Mouse (Mus musculus) left cerebral cortex, postnatal 25 days (tissue): ENCODE results near the gene Gm27235. TPM values are rescaled to one million over a fixed set of nuclear protein-coding genes. Genes with fewer than 3 reads are reported as not detected.
"Not testable (repeated sequence)": the region's sequence is repeated elsewhere in the genome, so short reads cannot be mapped to it uniquely, and the experiment has no call there.

Experiments used
- DNase-seq, 2 experiments: peaks; one replicate each; pipeline ENCODE4 v3.0.0; 2022; ENCODE audit warnings: low spot score in 2 of 2, mixed read lengths in 1 of 2
- intact Hi-C: fragments of 180-260 bp; cut with DNase I; formaldehyde crosslinking; loops from one replicate; pipeline ENCODE4 v1.15.1; 2025
- total RNA-seq, 2 experiments: library from RNA; stranded (reverse); gene quantifications; 2 replicates each; pipeline ENCODE4 v1.2.3; 2021

The Gm27235 gene
- total RNA-seq, result not detected

- DNase-seq, result no peak
- intact Hi-C loops, result no loop called here
Observed at GRCm38 (mm10) chr9:35790001-35790400, at the start of gene Gm27235, which contains the start of gene D730048I06Rik. TSS of gene Gm27235 (minus strand) at chr9:35790101. TSS of gene D730048I06Rik (minus strand) at chr9:35790112.

GRCm38 (mm10) chr9:35817881-35818280, 28.0 kb upstream of the Gm27235 start:
- DNase-seq, intact Hi-C loops: not testable (repeated sequence)

GRCm38 (mm10) chr9:35798146-35798545, 8.2 kb upstream of the Gm27235 start:
- no peak for DNase-seq
- intact Hi-C loops, result no loop called here

- no peak for DNase-seq
- intact Hi-C loops, result no loop called here
Observed at GRCm38 (mm10) chr9:35778009-35778408, 11.9 kb downstream of the Gm27235 start, which contains the start of gene Gm17727. TSS of gene Gm17727 (minus strand) at chr9:35778109.

- intact Hi-C loops, result no loop called here
- peak in 1 of 2 experiments; percentile 1 for DNase-seq
Observed at GRCm38 (mm10) chr9:35756843-35757242, 33.1 kb downstream of the Gm27235 start.

GRCm38 (mm10) chr9:35740749-35741148, 49.2 kb downstream of the Gm27235 start, which contains the start of gene Gm17677:
TSS of gene Gm17677 (plus strand) at chr9:35741049.
- intact Hi-C loops, result no loop called here

More at GRCm38 (mm10) chr9:35740749-35741148, 49.2 kb downstream of the Gm27235 start, which contains the start of gene Gm17677:
- no peak for DNase-seq

Other genes with a start within 250 kb of the Gm27235 start
- gene Ddx25, start 231.6 kb downstream of the Gm27235 start, total RNA-seq, result 10 to 100 TPM; 14.1 to 14.6 TPM
- 10 to 100 TPM; 12.5 to 13.3 TPM for gene Pus3, start 231.5 kb downstream of the Gm27235 start, total RNA-seq
- under 1 TPM; 0.55 to 0.87 TPM for gene Pate2, start 219.8 kb downstream of the Gm27235 start, total RNA-seq
- 1 to 10 TPM; 7.8 to 7.9 TPM for gene Hyls1, start 219.7 kb downstream of the Gm27235 start, total RNA-seq
- not detected for gene Pate4, start 178.2 kb downstream of the Gm27235 start, total RNA-seq
- gene Pate3, start 141.9 kb downstream of the Gm27235 start, total RNA-seq, result not detected
- not detected for gene Pate1, start 102.7 kb downstream of the Gm27235 start, total RNA-seq
- not detected for gene Gm17677, start 49.1 kb downstream of the Gm27235 start, total RNA-seq
- not detected for gene Gm17727, start 12.0 kb downstream of the Gm27235 start, total RNA-seq
- not detected for gene D730048I06Rik, start within 50 bp of the Gm27235 start, total RNA-seq
- gene 9230110F15Rik, start 54.0 kb upstream of the Gm27235 start, total RNA-seq, result not detected
- not detected for gene 9230113P08Rik, start 118.3 kb upstream of the Gm27235 start, total RNA-seq